Mouse (Mus musculus) ES-E14 (cell line): ENCODE measurements around the gene Tubg1.

Source experiments
- CHD2 ChIP-seq: IDR thresholded peaks from 2 replicates; pipeline ENCODE4 v1.6.1; 2014; ENCODE audit warnings: mild to moderate bottlenecking, low read depth, low read length, inconsistent platforms
- HCFC1 ChIP-seq: IDR thresholded peaks from 2 replicates; pipeline ENCODE4 v1.6.1; 2012; ENCODE audit warnings: low read length, inconsistent platforms, borderline replicate concordance; ENCODE audit not compliant: insufficient read depth

- TF ChIP-seq CHD2 = no peak
- TF ChIP-seq HCFC1 = no peak
Observed at GRCm38 (mm10) chr11:101120545-101121188, 929 bp downstream of the Tubg1 start.
